Mouse (Mus musculus) left cerebral cortex, adult 11 months (tissue): ENCODE data around the gene Irgm2.

Experiments used
- DNase-seq: peaks from one replicate; pipeline ENCODE4 v3.0.0; 2022; ENCODE audit warnings: low spot score

Irgm2 gene

DNA sequence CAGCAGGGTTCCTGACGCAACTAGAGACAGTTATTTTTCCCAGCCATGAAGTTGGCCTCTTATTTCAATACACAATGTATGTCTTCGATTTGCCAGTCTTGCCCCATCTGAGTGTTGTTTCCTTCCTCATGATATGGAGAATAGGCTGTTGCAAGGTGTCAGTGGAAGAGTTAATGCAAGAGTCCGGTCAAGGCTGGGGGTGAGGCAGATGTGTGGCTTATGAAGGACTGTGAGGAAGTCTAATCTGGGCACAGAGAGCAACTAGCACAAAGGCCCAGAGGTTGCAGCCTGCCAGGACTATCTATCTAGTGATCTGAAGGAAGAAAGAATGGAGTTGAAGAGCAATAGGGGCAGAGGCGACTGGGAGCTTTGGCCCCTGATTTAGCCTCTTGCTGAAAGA is 60.7 kb downstream of the Irgm2 start:
- no peak for DNase-seq

- DNase-seq: no peak
Measured at GRCm38 (mm10) chr11:58261826-58262225, 62.4 kb downstream of the Irgm2 start.

DNA sequence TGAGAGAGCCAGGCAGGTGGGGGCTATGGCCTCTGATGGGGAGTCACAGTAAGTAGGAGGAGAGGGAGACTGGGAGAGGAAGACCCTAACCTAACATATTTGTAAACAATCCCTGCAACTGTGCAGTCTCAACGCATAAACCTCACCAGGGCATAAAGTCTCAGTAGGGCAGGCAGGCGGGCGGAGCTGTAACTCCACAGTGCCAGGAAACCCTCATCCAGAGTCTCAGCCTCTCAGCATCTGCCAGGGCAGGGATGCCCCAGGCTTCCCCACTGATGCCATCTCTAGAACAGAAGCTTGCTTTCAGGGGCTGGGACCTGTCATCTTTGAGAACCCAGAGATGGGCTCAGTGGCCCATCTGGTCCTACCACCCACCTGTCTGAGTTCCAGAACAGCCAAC is 62.9 kb downstream of the Irgm2 start:
- DNase-seq: no peak

DNA sequence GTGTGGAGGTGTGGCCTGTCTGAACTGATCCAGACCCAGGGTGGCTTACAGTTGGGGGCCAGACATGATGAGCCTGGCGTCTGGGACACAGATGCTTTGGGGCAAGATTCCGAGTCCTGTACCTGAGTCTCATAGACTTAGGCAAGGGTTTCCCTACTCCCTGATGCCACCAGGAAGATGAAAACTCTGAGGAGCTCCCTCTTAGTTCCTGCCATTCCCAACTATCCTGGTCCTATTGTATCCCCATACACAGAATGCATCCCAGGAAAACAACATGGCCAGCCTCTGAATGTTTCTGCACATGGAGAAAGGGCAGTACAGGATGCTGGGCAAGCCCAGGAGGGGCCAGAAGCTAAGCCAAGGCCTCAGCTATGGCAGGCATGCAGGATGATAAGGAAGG is 64.1 kb downstream of the Irgm2 start:
- DNase-seq: no peak

- no peak for DNase-seq
Measured at GRCm38 (mm10) chr11:58264546-58264945, 65.1 kb downstream of the Irgm2 start.

GRCm38 (mm10) chr11:58268285-58268684 is 68.9 kb downstream of the Irgm2 start:
- DNase-seq: no peak
